Mouse (Mus musculus) retina, postnatal 1 day (tissue): ENCODE measurements around the gene Colgalt2.
"Not testable (repeated sequence)": the region's sequence is repeated elsewhere in the genome, so short reads cannot be mapped to it uniquely, and the experiment has no call there.

Experiments
- DNase-seq: peaks from one replicate; pipeline ENCODE4 v3.0.0-alpha.2; 2012

Colgalt2 gene

DNA sequence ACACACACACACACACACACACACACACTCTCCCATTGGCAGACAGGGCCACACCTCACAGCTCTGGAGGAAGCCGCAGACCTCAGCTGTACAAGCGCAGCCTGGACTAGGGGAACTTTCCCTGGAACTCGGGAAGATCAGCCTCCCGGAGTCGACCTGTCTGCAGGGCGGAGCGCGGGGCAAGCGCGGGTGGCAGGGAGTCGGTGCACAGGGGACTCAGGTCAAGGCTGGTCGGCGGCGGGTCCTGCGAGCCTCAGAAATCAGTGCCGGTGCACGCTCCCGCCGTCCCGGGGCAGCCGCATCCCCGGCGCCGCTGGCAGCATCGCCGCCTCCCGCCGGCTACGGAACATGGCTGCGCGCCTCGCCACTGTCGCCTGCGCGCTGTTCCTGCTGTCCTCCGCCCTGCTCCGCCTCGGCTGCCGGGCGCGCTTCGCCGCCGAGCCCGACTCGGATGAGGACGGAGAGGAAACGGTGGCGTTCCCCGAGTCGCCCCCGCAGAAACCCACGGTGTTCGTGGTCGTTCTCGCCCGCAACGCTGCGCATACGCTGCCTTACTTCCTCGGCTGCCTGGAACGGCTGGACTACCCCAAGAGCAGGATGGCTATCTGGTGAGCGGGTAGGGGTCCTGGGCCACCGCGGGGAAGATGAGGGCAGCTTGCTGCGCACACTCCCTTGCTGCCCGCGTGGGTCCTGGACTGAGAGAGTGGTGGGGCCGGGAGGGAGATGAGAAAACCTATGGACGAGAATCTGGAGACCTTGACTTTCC lies at the start of gene Colgalt2:
Gene Colgalt2 (plus strand): TSS at position 41 of the 766 bp plus-strand sequence.
- DNase-seq = peak; percentile 77

DNA sequence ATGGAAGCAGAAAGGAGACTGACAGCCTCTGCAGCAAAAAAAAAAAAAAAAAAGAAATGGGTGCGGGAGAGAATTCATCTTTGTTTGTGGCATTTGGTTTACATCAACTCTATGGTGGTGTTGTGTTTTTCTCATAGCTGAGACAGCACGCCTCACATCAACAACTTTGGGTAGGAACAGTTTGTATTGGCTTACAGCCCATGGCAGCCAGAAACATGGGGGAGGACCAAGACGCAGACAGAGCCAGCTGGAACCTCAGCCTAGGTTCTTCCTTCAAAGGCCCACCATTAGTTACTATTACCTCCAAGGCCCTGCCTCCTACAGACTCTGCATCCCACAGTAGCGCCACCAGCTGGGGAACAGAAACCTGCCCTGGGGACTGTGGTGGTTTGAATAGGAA lies 42.9 kb upstream of the Colgalt2 start:
- DNase-seq = no peak

DNA sequence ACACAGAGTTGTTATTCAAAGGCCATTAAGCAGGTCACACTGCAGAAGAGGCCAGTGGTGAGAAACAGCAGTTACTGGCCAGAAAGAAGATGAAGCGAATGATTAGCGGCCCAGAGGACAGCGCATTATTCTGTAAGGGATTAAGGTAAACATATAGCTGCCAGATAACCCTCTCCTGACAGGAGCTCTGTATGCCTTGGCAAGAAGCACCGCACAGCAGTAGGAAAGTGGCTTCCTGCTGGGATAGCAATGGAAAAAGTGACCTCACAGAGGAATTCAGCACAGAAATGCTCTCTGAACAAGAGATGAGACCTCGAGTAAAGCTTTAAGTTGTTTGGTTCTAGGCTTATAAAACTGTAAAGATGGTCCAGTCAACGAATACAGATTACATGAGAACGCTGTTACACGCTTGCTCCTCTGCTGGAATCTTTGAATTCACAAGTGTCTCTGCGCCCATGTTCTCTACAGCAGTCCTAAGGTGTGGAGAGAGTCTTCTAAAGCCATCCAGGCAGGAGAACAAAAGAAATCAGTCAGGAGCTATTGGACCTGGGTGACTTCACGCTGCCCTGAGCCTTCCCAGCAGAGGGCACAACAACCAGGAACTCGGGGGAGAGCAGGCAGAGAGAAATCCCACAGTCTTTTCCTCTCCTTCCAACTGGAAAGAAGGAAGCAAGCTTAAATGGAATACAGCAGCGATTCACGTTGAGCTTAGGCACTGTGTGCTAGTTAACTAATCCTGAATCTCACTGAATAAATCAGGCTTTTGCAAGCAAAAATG lies 31.1 kb upstream of the Colgalt2 start:
- peak; percentile 16 for DNase-seq

GRCm38 (mm10) chr1:152369139-152369538 lies 30.5 kb upstream of the Colgalt2 start:
- DNase-seq = peak; percentile 75

- no peak for DNase-seq
Observed at GRCm38 (mm10) chr1:152378311-152378710, 21.3 kb upstream of the Colgalt2 start.

DNA sequence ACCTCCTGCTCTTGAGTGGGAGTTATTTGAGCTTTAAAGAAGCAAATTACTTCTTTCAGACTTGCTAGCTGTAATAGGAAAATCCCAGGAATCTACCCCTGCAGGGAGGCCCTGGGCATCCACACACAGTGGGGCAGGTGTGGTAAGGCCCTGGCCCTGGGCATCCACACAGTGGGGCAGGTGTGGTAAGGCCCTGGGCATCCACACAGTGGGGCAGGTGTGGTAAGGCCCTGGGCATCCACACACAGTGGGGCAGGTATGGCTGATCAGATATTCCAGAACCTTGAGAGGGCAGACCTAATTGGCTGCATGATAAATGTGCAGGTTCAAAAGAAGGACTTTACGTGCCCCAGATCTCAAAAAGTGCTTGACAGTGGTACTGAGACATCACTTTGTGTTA lies 15.0 kb upstream of the Colgalt2 start:
- no peak for DNase-seq

DNA sequence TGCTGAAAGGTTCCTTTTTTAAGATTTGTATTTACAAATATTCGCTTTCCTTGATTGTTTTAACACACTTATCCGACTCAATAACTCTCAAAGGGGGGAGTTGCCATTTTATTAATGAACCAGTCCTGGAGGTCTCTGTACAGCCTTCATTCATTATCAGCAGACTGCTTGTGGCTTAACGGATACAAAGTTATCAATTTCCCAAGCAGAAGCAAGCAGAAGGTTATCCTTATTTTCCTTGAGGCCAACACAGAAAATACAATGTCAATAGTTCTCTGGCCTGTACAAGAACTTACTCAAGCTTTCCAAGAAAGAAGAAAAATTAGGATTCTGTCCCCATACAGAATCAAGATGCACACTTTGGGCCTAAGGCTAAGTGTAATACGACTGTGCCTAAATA lies 13.9 kb upstream of the Colgalt2 start:
- not testable (repeated sequence) for DNase-seq

GRCm38 (mm10) chr1:152386188-152386835 lies 13.3 kb upstream of the Colgalt2 start, which contains the start of gene Tsen15:
Tsen15 (minus strand) TSS chr1:152386688.
- peak; percentile 82 for DNase-seq

DNA sequence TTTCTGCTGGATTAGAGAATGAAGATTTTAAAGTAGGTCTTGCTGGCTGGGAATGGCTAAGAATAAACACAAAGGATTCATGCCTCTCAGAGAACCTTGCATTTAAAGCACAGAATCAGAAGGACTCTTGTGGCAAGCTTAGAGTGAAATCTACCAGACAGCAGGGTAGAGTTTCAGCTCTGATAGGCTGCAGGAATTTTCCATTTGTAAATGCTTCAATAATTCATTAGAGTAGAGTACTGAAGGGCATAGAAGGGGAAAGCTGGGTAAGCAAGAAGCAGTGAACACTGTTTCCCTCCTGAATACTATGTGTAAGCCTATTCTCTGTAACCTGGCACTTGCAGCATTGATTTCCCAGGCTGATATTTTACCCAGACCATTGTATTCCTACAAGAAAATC lies 10.4 kb upstream of the Colgalt2 start:
- DNase-seq = no peak

DNA sequence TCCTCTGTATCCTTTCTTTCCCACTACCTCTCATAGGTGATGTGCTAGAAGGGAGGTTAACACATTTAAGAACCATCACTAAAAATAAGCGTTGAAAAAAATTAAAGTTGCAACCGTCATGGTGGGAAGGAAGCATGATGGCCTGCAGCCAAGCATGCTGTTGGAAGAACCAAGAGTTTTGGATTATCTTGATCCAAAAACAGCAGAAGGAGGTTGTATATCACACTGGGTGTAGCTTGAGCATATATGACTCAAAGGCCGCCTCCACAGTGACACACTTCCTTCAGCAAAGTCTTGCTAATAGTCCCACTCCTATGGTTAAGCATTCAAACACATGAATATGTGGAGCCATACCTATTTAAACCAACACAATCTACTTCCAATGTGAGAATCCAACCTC lies 5.5 kb upstream of the Colgalt2 start:
- no peak for DNase-seq

GRCm38 (mm10) chr1:152394956-152395515 lies 4.6 kb upstream of the Colgalt2 start:
- DNase-seq = no peak

- no peak for DNase-seq
Observed at GRCm38 (mm10) chr1:152398708-152399107, 922 bp upstream of the Colgalt2 start.

- peak; percentile 61 for DNase-seq
Observed at GRCm38 (mm10) chr1:152400556-152401540, 1.2 kb downstream of the Colgalt2 start.

GRCm38 (mm10) chr1:152407021-152407946 lies 7.7 kb downstream of the Colgalt2 start:
- DNase-seq = peak; percentile 88

DNA sequence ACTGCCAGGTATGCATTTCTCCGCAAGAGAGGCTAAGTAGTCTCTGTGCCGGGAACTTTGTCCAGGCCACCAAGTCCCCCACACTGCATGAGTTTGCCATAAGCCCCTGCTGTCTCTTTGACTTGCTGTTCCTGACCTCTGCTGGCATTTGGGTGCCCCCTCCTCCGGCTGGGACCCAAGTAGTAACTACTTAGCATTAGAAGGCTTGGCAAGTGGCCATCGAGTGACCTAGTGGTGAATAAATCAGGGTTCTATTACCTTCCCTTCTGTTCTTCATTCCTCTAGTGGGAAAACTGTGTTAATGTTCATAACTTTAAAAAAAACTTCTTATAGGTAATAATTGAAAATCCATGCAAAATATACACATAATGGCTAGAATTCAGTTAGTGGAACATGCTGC lies 9.7 kb downstream of the Colgalt2 start:
- peak; percentile 36 for DNase-seq

- no peak for DNase-seq
Observed at GRCm38 (mm10) chr1:152410657-152411056, 11.0 kb downstream of the Colgalt2 start.

DNA sequence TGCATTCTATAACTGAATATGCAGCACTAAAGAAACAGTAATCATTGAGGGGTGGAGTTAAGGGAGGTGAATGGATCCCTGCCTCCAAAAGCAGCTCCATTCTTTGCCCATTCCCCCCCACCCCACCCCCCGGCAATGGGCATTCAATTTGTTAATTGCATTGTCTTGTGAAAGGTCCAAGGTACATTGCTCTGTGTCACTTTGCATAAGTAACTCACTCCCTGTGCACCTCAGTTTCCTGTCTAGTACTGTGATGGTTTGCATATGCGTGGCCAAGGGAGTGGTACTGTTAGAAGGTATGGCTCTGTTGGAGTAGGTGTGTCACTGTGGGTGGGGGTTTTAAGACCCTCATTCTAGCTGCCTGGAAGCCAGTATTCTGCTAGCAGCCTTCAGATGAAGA lies 13.5 kb downstream of the Colgalt2 start:
- no peak for DNase-seq

- DNase-seq = no peak
Observed at GRCm38 (mm10) chr1:152413961-152414360, 14.3 kb downstream of the Colgalt2 start.

DNA sequence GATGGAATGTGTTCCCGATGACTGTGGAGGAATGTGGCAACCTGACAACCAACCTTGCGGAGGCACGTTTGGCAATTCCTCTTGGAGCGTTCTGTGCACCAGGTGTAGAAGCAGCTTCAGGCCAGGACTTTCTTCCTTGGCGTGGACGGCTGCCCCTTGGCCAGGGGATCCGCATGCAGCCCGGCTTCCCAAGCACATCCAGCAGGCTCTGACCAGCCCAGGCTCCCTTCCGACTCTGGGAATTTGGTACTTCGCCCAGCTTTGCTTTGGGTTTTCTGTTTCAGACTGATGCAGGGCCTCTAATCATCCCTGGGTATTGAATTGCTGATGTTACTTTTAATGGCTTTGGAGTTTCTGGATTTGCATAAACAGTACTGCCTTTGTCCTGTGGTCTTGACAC lies 14.8 kb downstream of the Colgalt2 start:
- DNase-seq = no peak

- no peak for DNase-seq
Observed at GRCm38 (mm10) chr1:152416306-152416904, 16.8 kb downstream of the Colgalt2 start.
